Mouse (Mus musculus): ENCODE results near the gene Shisa9. TPM values are rescaled to one million over a fixed set of nuclear protein-coding genes. Genes with fewer than 3 reads are reported as not detected.

Gene Shisa9
- polyA plus RNA-seq, 1 experiment from 2014 or later: 0.51 TPM

DNA sequence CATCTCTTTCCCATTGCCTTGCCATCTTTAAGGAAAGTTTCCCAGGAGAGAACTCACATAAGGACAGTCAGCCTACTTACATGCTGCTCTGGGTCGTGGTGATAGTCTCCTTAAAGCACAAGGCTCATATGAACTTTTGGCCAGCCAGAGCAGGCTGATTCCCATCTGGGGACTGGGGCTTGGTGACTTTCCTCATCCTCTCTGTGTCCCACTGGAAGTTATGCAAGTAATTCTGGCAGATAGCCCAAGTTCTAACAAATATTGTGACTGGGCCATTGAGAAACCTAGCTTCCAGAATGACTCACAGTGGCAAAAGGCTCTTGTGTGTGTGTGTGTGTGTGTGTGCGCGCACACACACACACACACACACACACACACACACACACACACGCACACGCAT is 130.5 kb downstream of the Shisa9 start:
- peak; percentile 28 for DNase-seq (ENCODE audit: low spot score)
- 84% methylated on average over 5 of the region's 5 CpGs for WGBS

DNA sequence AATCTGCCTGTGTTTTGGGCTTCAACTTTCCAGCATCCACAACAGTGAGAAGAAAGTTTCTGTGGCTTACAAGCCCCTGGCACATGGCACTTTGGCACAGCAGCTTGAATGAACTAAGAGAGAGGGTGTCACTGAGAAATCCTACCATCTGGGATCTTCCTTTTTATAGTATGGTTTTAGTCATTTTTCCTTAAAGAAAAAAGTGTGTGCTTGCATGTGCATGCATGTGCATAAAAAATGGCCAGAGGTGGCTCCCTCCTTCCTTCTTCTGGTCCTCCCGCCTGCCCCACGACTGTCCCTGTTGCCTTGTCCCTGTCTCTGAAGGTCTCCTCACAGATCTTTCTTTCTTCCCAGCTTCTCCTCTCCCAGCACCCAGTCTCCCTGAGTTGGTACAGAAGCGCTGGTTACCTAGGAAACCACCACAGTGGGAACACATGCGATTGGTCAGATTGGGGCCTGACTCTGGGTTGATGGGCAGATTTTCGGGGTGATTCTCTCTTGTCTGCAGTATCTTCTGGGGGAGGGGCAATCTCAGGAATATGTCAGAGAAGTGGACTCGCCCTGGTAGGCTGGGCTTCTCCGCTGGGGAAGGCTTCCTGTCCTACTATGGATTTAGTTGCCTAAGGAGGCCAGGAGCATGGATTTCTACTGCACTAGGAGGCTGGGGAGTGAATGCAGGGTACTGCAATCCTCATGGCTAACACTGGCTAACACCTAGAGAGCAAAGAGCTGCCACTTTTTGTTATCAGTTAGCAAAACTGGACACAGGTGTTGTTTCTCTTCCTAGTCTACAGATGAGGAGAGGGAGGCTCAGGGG is 131.3 kb downstream of the Shisa9 start:
- Histone ChIP-seq H3K9ac (ENCODE audit: low read depth, low read length) (no peak overlapping the region), H3K36me3 (ENCODE audit: insufficient read depth, low read length) (no peaks in the 10 kb centered on the region), H3K27ac (no peak overlapping the region), H3K4me2 (ENCODE audit: low read length) (no peak overlapping the region), H3K4me3 (replicated peaks; ENCODE audit: low read depth, low read length) (no peak overlapping the region), H3K27me3 (ENCODE audit: insufficient read depth, low read length) (no peaks in the 10 kb centered on the region), H3K9me3 (replicated peaks; ENCODE audit: low read length) (no peaks in the 10 kb centered on the region), H3K4me1 (replicated peaks; ENCODE audit: insufficient read depth, low read length) (no peaks in the 10 kb centered on the region)
- DNase-seq (ENCODE audit: low spot score) (no peak), ATAC-seq (replicated peaks; ENCODE audit: low FRiP score, low read depth) (no peak)
- 58% methylated on average over 7 of the region's 7 CpGs for WGBS
- no peak for TF ChIP-seq CTCF (IDR thresholded peaks at IDR 0.05; ENCODE audit: low read depth)

More for the DNA sequence above, 130.5 kb downstream of the Shisa9 start:
- no peak for ATAC-seq (replicated peaks; ENCODE audit: low FRiP score, low read depth)
- H3K4me1 ChIP-seq (replicated peaks; ENCODE audit: insufficient read depth, low read length): no peaks in the 10 kb centered on the region
- TF ChIP-seq CTCF (IDR thresholded peaks at IDR 0.05; ENCODE audit: low read depth): no peak
- H3K9ac ChIP-seq (ENCODE audit: low read depth, low read length): no peak overlapping the region
- no peaks in the 10 kb centered on the region for H3K36me3 ChIP-seq (ENCODE audit: insufficient read depth, low read length)
- H3K4me2 ChIP-seq (ENCODE audit: low read length): no peak overlapping the region
- H3K27me3 ChIP-seq (ENCODE audit: insufficient read depth, low read length): no peaks in the 10 kb centered on the region
- no peak overlapping the region for H3K27ac ChIP-seq
- no peak overlapping the region for H3K4me3 ChIP-seq (replicated peaks; ENCODE audit: low read depth, low read length)
- no peaks in the 10 kb centered on the region for H3K9me3 ChIP-seq (replicated peaks; ENCODE audit: low read length)

DNA sequence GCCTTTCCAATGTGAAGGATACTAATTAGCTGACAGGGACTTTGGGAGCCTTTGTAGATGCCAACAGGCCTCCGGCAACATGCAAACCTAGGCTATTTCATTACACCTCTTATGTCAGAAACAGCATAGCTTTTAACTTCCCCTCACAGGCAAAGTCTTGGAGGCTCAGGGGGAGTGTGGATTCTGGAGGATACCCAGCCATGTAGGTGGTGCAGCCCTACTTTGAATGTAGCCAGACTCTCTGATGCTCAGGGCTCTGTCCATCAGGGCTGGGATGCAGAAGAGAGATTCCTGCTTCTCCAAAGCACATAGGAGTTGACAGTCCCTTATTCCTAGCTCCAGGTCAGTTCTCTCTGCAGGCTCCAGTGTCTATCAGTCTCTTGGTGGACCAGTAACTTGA is 133.0 kb downstream of the Shisa9 start:
- no peak overlapping the region for H3K4me2 ChIP-seq (ENCODE audit: low read length)
- H3K4me1 ChIP-seq (replicated peaks; ENCODE audit: insufficient read depth, low read length): no peaks in the 10 kb centered on the region
- H3K27me3 ChIP-seq (ENCODE audit: insufficient read depth, low read length): no peaks in the 10 kb centered on the region
- 88% methylated on average over 1 of the region's 1 CpGs for WGBS
- H3K27ac ChIP-seq: no peak overlapping the region
- DNase-seq (ENCODE audit: low spot score) (no peak), ATAC-seq (replicated peaks; ENCODE audit: low FRiP score, low read depth) (no peak)
- H3K9ac ChIP-seq (ENCODE audit: low read depth, low read length): no peak overlapping the region
- H3K36me3 ChIP-seq (ENCODE audit: insufficient read depth, low read length): no peaks in the 10 kb centered on the region
- no peak overlapping the region for H3K4me3 ChIP-seq (replicated peaks; ENCODE audit: low read depth, low read length)
- H3K9me3 ChIP-seq (replicated peaks; ENCODE audit: low read length): no peaks in the 10 kb centered on the region
- no peak for TF ChIP-seq CTCF (IDR thresholded peaks at IDR 0.05; ENCODE audit: low read depth)

DNA sequence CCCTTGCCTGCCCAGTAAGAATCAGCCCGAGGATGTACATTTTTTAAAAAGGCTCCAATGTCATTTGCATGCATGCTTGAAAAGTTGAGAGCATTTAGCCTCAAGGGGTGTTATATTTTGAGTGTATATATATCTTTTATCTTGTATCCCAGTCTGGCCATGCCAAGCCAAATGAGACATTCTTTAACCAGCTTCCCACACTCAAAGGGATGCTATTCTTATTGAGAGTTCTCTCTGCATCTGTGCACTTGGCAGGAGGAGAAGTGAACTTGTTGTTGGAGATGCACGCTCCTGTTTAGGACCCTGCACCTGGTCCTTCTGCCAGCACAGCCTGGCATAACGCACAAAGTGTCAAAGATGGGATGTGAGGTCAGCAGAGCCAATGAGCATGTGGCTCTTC is 135.6 kb downstream of the Shisa9 start:
- no peak overlapping the region for H3K27ac ChIP-seq
- no peaks in the 10 kb centered on the region for H3K9me3 ChIP-seq (replicated peaks; ENCODE audit: low read length)
- no peak for ATAC-seq (replicated peaks; ENCODE audit: low FRiP score, low read depth)
- no peaks in the 10 kb centered on the region for H3K36me3 ChIP-seq (ENCODE audit: insufficient read depth, low read length)
- DNase-seq (ENCODE audit: low spot score): no peak
- H3K9ac ChIP-seq (ENCODE audit: low read depth, low read length): no peak overlapping the region
- TF ChIP-seq CTCF (IDR thresholded peaks at IDR 0.05; ENCODE audit: low read depth): no peak
- no peaks in the 10 kb centered on the region for H3K4me1 ChIP-seq (replicated peaks; ENCODE audit: insufficient read depth, low read length)
- H3K27me3 ChIP-seq (ENCODE audit: insufficient read depth, low read length): no peaks in the 10 kb centered on the region
- 88% methylated on average over 3 of the region's 3 CpGs for WGBS
- H3K4me3 ChIP-seq (replicated peaks; ENCODE audit: low read depth, low read length): no peak overlapping the region
- H3K4me2 ChIP-seq (ENCODE audit: low read length): no peak overlapping the region

DNA sequence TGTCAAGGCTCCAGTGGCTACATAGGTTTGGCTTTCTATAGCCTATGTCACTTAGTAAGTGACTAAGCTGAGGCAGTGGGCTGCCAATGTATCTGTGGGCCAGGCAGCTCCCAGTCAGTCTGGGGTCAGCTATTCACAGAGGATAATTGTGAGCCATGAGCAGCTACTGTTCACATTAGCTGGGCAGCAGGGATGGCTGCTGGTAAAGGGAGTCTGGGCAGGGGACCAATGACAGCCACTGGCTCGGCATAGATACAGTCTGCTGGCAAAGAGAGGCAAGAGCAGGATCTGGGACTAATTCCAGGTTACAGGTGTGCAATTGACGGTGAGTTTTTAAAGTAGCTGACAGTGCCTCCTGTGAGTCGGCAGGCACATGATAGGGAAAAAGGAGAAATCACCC is 145.9 kb downstream of the Shisa9 start:
- Histone ChIP-seq H3K9ac (ENCODE audit: low read depth, low read length) (no peak overlapping the region), H3K27me3 (ENCODE audit: insufficient read depth, low read length) (no peaks in the 10 kb centered on the region), H3K9me3 (replicated peaks; ENCODE audit: low read length) (no peaks in the 10 kb centered on the region), H3K27ac (no peak overlapping the region), H3K4me1 (replicated peaks; ENCODE audit: insufficient read depth, low read length) (no peaks in the 10 kb centered on the region), H3K36me3 (ENCODE audit: insufficient read depth, low read length) (no peaks in the 10 kb centered on the region), H3K4me2 (ENCODE audit: low read length) (no peak overlapping the region), H3K4me3 (replicated peaks; ENCODE audit: low read depth, low read length) (no peak overlapping the region)
- ATAC-seq (replicated peaks; ENCODE audit: low FRiP score, low read depth): no peak
- no peak for TF ChIP-seq CTCF (IDR thresholded peaks at IDR 0.05; ENCODE audit: low read depth)
- 87% methylated on average over 3 of the region's 3 CpGs for WGBS
- no peak for DNase-seq (ENCODE audit: low spot score)

DNA sequence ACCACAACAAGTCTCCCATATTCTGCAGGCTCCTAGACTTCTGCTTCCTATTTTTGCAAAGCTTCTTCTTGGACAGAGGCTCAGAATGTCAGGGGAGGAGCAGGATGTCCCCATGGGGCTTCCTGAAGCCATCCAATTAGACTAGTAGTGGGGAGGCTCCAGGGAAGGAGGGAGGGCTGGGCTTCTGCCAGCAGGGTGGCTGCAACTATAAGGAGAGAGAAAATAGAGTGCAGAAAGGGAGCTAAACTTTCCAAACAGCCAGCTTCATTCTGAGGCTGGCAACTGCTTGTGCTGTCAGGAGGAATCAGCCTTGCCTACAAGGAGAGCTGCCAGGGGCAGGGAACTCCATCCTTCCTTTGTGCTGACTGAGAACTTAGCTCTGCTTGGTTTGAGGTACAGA is 162.8 kb downstream of the Shisa9 start:
- no peak for TF ChIP-seq CTCF (IDR thresholded peaks at IDR 0.05; ENCODE audit: low read depth)
- Histone ChIP-seq H3K27ac (no peak overlapping the region), H3K36me3 (ENCODE audit: insufficient read depth, low read length) (no peaks in the 10 kb centered on the region), H3K27me3 (ENCODE audit: insufficient read depth, low read length) (no peaks in the 10 kb centered on the region), H3K9me3 (replicated peaks; ENCODE audit: low read length) (no peaks in the 10 kb centered on the region), H3K4me1 (replicated peaks; ENCODE audit: insufficient read depth, low read length) (no peaks in the 10 kb centered on the region), H3K9ac (ENCODE audit: low read depth, low read length) (no peak overlapping the region), H3K4me2 (ENCODE audit: low read length) (no peak overlapping the region), H3K4me3 (replicated peaks; ENCODE audit: low read depth, low read length) (no peak overlapping the region)
- peak; percentile 4 for DNase-seq (ENCODE audit: low spot score)
- ATAC-seq (replicated peaks; ENCODE audit: low FRiP score, low read depth): no peak

DNA sequence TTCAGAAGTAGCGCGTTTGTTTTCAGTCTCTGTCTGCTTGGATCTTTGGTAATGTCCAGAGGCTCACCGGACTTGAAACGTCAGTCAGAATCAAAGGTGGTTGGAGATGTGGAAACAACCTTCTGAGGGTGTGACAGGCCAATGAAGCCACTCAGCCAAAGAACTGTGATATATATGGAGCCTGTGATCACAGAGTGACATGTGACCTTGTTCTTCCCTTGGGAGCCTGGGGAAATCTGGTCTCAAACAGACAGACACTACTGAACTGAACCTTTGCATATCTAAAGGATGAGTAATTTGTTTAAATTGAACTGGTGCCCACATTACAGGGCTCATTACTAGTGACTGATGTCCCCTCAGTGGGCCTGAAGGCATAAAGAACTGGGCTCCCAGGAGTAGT is 168.1 kb downstream of the Shisa9 start:
- no peaks in the 10 kb centered on the region for H3K9me3 ChIP-seq (replicated peaks; ENCODE audit: low read length)
- DNase-seq (ENCODE audit: low spot score) (no peak), ATAC-seq (replicated peaks; ENCODE audit: low FRiP score, low read depth) (no peak)
- H3K27me3 ChIP-seq (ENCODE audit: insufficient read depth, low read length): no peaks in the 10 kb centered on the region
- H3K27ac ChIP-seq: no peak overlapping the region
- no peak overlapping the region for H3K9ac ChIP-seq (ENCODE audit: low read depth, low read length)
- no peak overlapping the region for H3K4me3 ChIP-seq (replicated peaks; ENCODE audit: low read depth, low read length)
- WGBS: 61% methylated on average over 4 of the region's 4 CpGs
- TF ChIP-seq CTCF (IDR thresholded peaks at IDR 0.05; ENCODE audit: low read depth): no peak
- H3K36me3 ChIP-seq (ENCODE audit: insufficient read depth, low read length): no peaks in the 10 kb centered on the region
- no peak overlapping the region for H3K4me2 ChIP-seq (ENCODE audit: low read length)
- H3K4me1 ChIP-seq (replicated peaks; ENCODE audit: insufficient read depth, low read length): no peaks in the 10 kb centered on the region
